Mouse (Mus musculus) MN1 (cell line): ENCODE results near the gene Mindy3.
"Not testable (repeated sequence)": the region's sequence is repeated elsewhere in the genome, so short reads cannot be mapped to it uniquely, and the experiment has no call there.

ENCODE experiments used
- DNase-seq: peaks from one replicate; pipeline ENCODE4 v3.0.0-alpha.2; 2016; ENCODE audit warnings: low spot score

The Mindy3 gene

DNA sequence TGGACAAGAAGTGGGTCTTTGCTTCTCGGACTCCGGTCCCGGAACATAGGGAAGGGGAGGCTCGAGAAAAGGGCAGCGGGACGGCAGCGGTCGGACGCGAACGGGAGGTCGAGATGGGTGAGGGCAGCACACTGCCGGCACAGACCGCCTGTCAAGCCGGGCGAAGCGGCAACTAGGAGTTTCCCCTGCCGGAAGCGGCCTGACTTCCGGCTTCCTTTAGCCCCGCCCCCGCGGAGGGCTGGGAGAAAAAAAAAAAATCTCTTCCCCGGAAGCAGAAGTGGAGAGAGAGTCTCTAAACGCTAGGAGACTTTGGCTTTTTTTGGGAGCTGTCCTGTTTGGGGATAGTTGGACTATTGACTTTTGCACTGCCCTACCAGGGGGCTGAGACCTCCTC is at the start of gene Mindy3:
Mindy3 (minus strand) TSS at position 209 of the 394 bp plus-strand sequence.
- DNase-seq = peak; percentile 88

- DNase-seq = peak; percentile 13
Measured at GRCm38 (mm10) chr2:12459732-12460131, 40.5 kb upstream of the Mindy3 start.

GRCm38 (mm10) chr2:12450108-12450507 is 30.8 kb upstream of the Mindy3 start:
- no peak for DNase-seq

DNA sequence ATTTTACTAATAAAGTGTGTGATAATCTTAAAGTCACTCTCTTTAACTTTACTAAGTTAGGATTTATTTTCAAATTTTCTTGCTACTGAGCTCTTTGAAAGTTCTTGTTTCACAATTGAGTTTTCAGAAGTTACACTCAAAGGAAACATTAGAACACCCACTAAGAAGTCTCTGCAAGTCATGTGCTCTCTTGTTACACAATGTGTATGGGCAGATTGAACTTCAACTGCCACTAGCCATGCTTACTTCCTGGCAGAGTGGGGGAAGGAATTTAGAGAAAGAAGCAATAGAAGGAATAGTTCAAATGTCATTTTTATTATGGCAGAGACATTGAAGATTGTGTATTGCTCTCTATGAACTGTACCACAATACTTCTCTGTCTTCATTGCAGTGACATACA is 20.9 kb upstream of the Mindy3 start:
- no peak for DNase-seq

- DNase-seq = no peak
Measured at GRCm38 (mm10) chr2:12439543-12439942, 20.3 kb upstream of the Mindy3 start.

DNA sequence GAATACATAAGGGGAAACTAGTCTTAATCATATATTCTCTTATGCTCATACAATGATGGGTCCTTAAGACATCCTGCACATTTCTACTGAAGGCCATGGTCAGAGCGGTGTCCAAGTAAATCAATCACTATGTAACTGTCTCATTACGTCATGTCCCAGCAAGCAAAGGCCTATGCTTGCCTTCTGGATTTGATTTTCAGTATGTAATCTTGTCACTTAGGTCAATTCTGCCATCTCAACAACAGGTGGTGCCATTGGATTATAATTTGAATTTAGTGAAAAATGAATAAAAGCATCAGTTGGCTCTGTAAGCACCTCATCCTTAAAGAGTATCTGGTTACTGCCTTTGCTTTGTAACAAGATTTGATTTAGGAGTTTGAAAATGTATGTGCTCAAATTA is 18.9 kb upstream of the Mindy3 start:
- peak; percentile 55 for DNase-seq

GRCm38 (mm10) chr2:12432055-12432454 is 12.8 kb upstream of the Mindy3 start:
- no peak for DNase-seq

GRCm38 (mm10) chr2:12424374-12424773 is 5.1 kb upstream of the Mindy3 start:
- no peak for DNase-seq

GRCm38 (mm10) chr2:12423426-12423825 is 4.2 kb upstream of the Mindy3 start:
- not testable (repeated sequence) for DNase-seq

DNA sequence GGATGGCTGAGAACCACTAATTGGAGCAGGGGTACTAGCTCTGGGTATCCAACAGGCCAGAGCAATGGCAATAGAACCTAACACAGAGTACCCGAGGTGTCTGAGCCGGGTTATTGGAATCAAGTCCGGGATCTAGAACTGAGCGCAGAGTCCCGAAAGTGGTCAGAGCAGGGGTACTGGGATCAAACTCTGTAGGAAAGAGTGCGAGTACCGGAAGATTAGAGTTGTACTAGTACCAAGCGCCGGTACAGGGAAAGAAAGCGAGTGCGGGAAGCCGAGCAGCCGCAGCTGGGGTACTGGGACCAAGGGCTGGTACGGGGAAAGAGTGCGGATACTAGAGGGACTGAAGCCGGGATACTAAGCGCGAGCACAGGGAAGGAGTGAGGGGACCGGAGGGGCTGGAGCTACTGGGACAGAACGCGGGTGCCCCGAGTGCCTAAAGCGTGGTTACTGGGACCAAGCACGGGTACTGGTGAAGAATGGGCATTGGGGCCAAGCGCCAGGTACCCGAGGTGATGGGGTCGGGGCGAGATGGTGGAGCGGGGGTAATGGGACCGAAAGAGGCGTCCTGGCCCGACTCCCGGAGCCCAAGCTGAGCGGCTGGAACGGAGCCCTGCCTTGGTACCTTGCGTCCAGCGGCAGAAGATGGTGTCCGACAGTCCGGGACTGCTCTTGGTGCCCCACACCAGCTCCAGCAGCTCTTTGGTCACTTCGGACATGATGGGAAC is 572 bp downstream of the Mindy3 start:
- DNase-seq = peak; percentile 10

GRCm38 (mm10) chr2:12418121-12418520 is 1.1 kb downstream of the Mindy3 start:
- no peak for DNase-seq

- peak; percentile 37 for DNase-seq
Measured at GRCm38 (mm10) chr2:12412309-12412708, 7.0 kb downstream of the Mindy3 start.

DNA sequence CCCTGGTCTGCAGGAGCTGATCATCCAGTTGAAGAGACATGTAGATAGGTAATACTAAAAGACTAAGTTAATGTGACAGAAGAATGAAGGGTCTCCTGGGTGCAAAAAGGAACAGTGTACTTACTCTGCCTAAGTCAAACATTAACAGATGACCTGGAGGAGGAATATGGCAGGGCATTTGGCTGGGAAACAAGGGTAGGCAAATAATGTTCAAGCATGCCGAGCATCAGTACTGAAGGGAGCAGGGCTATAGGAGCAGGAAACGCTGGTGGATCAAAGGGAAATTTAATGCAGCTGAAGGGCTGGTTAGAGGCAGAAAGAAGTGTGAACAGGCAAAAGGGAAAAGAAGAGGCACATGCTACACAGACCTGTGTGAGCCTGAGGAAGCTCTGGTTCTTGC is 8.1 kb downstream of the Mindy3 start:
- no peak for DNase-seq

GRCm38 (mm10) chr2:12406737-12407136 is 12.5 kb downstream of the Mindy3 start:
- DNase-seq = no peak

DNA sequence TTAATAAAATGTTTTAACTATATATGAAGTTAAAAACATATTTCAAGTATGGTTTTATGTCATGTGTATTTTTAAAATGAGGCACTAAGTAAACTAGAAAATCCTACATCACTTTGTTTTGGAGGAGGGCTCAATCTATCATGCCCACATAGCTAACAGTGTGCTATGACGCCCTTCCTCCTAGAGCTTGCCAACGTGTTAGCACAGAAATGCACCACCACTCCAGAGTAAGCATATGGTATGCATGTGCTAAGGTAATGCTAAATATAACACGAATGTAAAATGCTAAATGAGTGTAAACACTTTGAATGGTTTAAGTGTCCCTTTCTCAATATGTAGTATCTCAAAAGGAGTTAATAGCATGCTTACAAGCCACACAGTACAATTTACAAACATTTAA is 16.8 kb downstream of the Mindy3 start:
- no peak for DNase-seq

- DNase-seq = no peak
Measured at GRCm38 (mm10) chr2:12401137-12401536, 18.1 kb downstream of the Mindy3 start.

DNA sequence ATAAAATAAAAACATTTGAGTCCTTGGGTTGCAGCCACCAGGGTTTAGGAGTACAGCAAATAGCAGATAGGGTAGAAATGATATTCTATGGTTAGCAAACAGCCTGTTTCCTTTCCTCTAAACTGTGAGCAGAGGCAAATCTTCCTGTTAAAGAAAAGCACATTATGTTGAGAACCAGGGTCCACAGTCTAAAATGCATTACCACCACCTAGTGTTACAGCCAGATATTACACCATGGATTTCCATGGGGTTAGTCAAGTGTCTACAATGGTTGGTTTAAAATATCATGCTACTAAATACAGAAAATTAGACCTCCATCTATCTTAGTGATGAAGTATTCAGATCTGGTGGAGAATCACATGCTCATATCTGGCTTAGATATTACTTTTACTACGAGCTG is 30.2 kb downstream of the Mindy3 start:
- DNase-seq = peak; percentile 68

GRCm38 (mm10) chr2:12388569-12388968 is 30.7 kb downstream of the Mindy3 start:
- no peak for DNase-seq

DNA sequence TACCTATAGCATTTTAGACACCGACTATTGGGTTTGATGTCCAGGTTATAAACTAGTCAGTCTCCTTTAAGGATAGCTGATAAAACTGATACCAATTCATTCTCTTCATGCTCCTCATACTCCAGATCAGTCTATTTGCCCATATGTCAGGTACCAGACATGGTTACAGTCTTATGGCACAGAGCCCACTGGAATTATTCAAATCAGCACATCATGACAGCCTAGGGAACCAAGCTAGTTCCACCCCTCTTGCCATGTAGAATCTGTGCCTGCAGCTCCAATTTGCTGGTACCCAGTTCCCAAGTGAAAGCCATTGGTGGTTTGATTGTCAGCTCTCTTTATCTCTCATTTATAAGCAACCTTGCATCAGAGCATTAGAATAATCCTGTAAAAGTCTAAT is 34.9 kb downstream of the Mindy3 start:
- no peak for DNase-seq

GRCm38 (mm10) chr2:12382650-12383049 is 36.6 kb downstream of the Mindy3 start:
- no peak for DNase-seq

DNA sequence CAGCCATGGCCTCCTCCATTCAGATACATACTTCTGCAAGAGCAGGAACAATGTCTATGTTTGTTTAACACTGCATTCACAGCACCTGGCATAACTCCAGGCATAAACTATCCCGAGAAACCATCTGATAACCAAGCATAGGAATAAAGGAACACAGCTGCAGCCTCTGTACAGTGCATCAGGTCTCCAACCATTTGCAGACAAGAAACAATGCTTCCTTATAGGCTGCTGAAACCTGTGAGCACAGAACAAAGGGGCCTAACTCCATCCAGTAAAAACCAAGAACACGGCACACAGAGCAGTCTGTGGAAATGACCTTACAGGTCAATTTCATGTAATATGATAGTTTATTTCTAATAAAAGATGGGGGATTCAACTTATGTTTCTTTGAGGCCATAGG is 39.0 kb downstream of the Mindy3 start:
- no peak for DNase-seq

DNA sequence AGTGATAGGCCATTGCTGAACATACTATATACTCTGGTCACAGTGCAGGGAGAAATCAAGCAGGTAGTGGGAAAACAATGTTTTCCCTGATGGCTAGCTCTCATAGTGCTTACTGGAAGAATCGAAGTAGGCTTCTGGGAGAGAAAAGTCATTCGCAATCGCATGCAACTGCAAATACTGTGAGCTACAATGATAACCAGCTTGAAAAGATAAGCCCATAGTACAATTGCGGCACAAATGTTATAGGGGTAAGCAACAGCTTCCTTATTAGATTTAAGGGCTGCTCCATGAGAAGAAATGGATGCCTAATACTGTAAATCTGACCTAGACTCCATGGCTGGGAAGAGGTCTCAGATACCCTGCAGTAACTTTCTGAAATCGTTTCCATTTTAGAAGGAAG is 40.7 kb downstream of the Mindy3 start:
- no peak for DNase-seq

GRCm38 (mm10) chr2:12377024-12377423 is 42.2 kb downstream of the Mindy3 start:
- no peak for DNase-seq

- no peak for DNase-seq
Measured at GRCm38 (mm10) chr2:12372883-12373282, 46.4 kb downstream of the Mindy3 start.
